Mouse (Mus musculus) MEL (cell line): ENCODE results near the gene Gjc1. TPM values are rescaled to one million over a fixed set of nuclear protein-coding genes. Genes with fewer than 3 reads are reported as not detected.

ENCODE experiments used
- DNase-seq: peaks from one replicate; pipeline ENCODE4 v3.0.0; 2011; ENCODE audit warnings: low read depth, low spot score
- H3K27ac ChIP-seq: 2 replicates; pipeline ENCODE4 v1.5.1; 2012; ENCODE audit warnings: low read depth, mild to moderate bottlenecking, control low read depth, low read length, moderate library complexity; ENCODE audit not compliant: control insufficient read depth
- H3K27me3 ChIP-seq, 2 experiments: fragments of 150-350 bp in 1 of 2; sonication (generic) in 1 of 2; 2 replicates each; pipeline ENCODE4 v1.6.1; 2012; ENCODE audit warnings: low read length in 2 of 2, mild to moderate bottlenecking in 2 of 2, improper control_type of control experiment in 1 of 2, moderate library complexity in 1 of 2; ENCODE audit not compliant: insufficient read depth in 2 of 2, control insufficient read depth in 1 of 2
- H3K36me3 ChIP-seq, 2 experiments: 2 replicates each; pipeline ENCODE4 v1.6.1; 2012 to 2014; ENCODE audit warnings: low read length in 2 of 2, improper control_type of control experiment in 1 of 2, inconsistent platforms in 1 of 2, mild to moderate bottlenecking in 1 of 2; ENCODE audit not compliant: insufficient read depth in 2 of 2, control insufficient read depth in 1 of 2
- H3K4me1 ChIP-seq, 2 experiments: fragments of 150-350 bp in 1 of 2; sonication (generic) in 1 of 2; 2 replicates each; pipeline ENCODE4 v1.6.1; 2012; ENCODE audit warnings: low read length in 2 of 2, improper control_type of control experiment in 1 of 2, mild to moderate bottlenecking in 1 of 2; ENCODE audit not compliant: insufficient read depth in 2 of 2, control insufficient read depth in 1 of 2
- H3K4me3 ChIP-seq, 2 experiments: fragments of 150-350 bp in 1 of 2; sonication (generic) in 1 of 2; 2 replicates each; pipeline ENCODE4 v1.5.1; 2012; ENCODE audit warnings: low read depth in 2 of 2, low read length in 2 of 2, mild to moderate bottlenecking in 2 of 2, moderate library complexity in 2 of 2, control low read depth in 1 of 2, improper control_type of control experiment in 1 of 2; ENCODE audit not compliant: control insufficient read depth in 1 of 2, insufficient read depth in 1 of 2
- H3K79me2 ChIP-seq: 2 replicates; pipeline ENCODE4 v1.6.1; 2012; ENCODE audit warnings: mild to moderate bottlenecking, low read length, moderate library complexity; ENCODE audit not compliant: control insufficient read depth, poor library complexity, insufficient read depth
- H3K9ac ChIP-seq: 2 replicates; pipeline ENCODE4 v1.6.1; 2012; ENCODE audit warnings: low read depth, mild to moderate bottlenecking, control low read depth, low read length, moderate library complexity; ENCODE audit not compliant: control insufficient read depth, poor library complexity, severe bottlenecking
- H3K9me3 ChIP-seq: fragments of 150-350 bp; sonication (generic); replicated peaks from 2 replicates; pipeline ENCODE4 v1.6.1; 2012; ENCODE audit warnings: mild to moderate bottlenecking, low read length, improper control_type of control experiment, moderate library complexity; ENCODE audit not compliant: insufficient read depth
- BHLHE40 ChIP-seq: IDR thresholded peaks from 2 replicates; pipeline ENCODE4 v1.6.1; 2012; ENCODE audit warnings: low read depth, mild to moderate bottlenecking, inconsistent platforms, low read length, improper control_type of control experiment, borderline replicate concordance
- CHD1 ChIP-seq: IDR thresholded peaks from 2 replicates; pipeline ENCODE4 v1.6.1; 2012; ENCODE audit warnings: low read depth, mild to moderate bottlenecking, inconsistent platforms, low read length, improper control_type of control experiment
- E2F4 ChIP-seq: IDR thresholded peaks from 2 replicates; pipeline ENCODE4 v1.6.1; 2011; ENCODE audit warnings: low read depth, low read length, improper control_type of control experiment, borderline replicate concordance
- MAX ChIP-seq: IDR thresholded peaks from 2 replicates; pipeline ENCODE4 v1.6.1; 2011; ENCODE audit warnings: low read length, improper control_type of control experiment
- MAZ ChIP-seq: IDR thresholded peaks from 2 replicates; pipeline ENCODE4 v1.6.1; 2012; ENCODE audit warnings: low read depth, mild to moderate bottlenecking, inconsistent platforms, low read length, improper control_type of control experiment
- MYC ChIP-seq: IDR thresholded peaks from 2 replicates; pipeline ENCODE4 v1.6.1; 2011; ENCODE audit warnings: low read depth, mild to moderate bottlenecking, low read length, improper control_type of control experiment, moderate library complexity
- NELFE ChIP-seq: IDR thresholded peaks from 2 replicates; pipeline ENCODE4 v1.6.1; 2011; ENCODE audit warnings: low read depth, low read length, improper control_type of control experiment
- POLR2AphosphoS5 ChIP-seq: IDR thresholded peaks from 2 replicates; pipeline ENCODE4 v1.6.1; 2012; ENCODE audit warnings: low read depth, borderline replicate concordance, mild to moderate bottlenecking, inconsistent platforms, low read length, moderate library complexity, mixed read lengths
- RAD21 ChIP-seq: IDR thresholded peaks from 2 replicates; pipeline ENCODE4 v1.6.1; 2011; ENCODE audit warnings: mild to moderate bottlenecking, low read depth, low read length, improper control_type of control experiment
- TAL1 ChIP-seq: IDR thresholded peaks from 2 replicates; pipeline ENCODE4 v1.6.1; 2012; ENCODE audit warnings: mild to moderate bottlenecking, inconsistent platforms, low read length, moderate library complexity, mixed read lengths
- USF2 ChIP-seq, 2 experiments: IDR thresholded peaks; 2 replicates each; pipeline ENCODE4 v1.6.1; 2011 to 2012; ENCODE audit warnings: improper control_type of control experiment in 2 of 2, low read length in 2 of 2, borderline replicate concordance in 1 of 2, inconsistent platforms in 1 of 2, low read depth in 1 of 2, mild to moderate bottlenecking in 1 of 2; ENCODE audit not compliant: insufficient read depth in 1 of 2
- ZKSCAN1 ChIP-seq: IDR thresholded peaks from 2 replicates; pipeline ENCODE4 v1.6.1; 2012; ENCODE audit warnings: low read depth, mild to moderate bottlenecking, inconsistent platforms, low read length, improper control_type of control experiment, moderate library complexity
- ZMIZ1 ChIP-seq: IDR thresholded peaks from 2 replicates; pipeline ENCODE4 v1.6.1; 2012; ENCODE audit warnings: low read depth, mild to moderate bottlenecking, inconsistent platforms, low read length, improper control_type of control experiment, moderate library complexity
- polyA plus RNA-seq, 2 experiments: library from polyadenylated mRNA; stranded (reverse) in 1 of 2; unstranded in 1 of 2; fragments of >175 nt in 1 of 2; fragments of >200 nt in 1 of 2; gene quantifications; 2 replicates each; pipeline versions ENCODE4 v1.2.1 to v1.2.4; 2012; ENCODE audit warnings: low replicate concordance in 2 of 2, low read depth in 1 of 2; ENCODE audit not compliant: insufficient read length in 2 of 2, insufficient read depth in 1 of 2, missing spikeins in 1 of 2
- total RNA-seq: library from RNA; depleted of rRNA; stranded (reverse); fragments of 300-350 nt; gene quantifications from 2 replicates; pipeline ENCODE4 v1.2.3, GENCODE M21; 2012

Gene Gjc1
- total and polyA plus RNA-seq, 3 experiments, result not detected

GRCm38 (mm10) chr11:102763009-102763767 lies 56.3 kb downstream of the Gjc1 start:
- no peaks in the 10 kb centered on the region for H3K9me3 ChIP-seq
- no peak overlapping the region for H3K9ac ChIP-seq
- peaks cover 0 to 1% of the 10 kb centered on the region in 2 experiments; a peak in 2 of 4 replicates for H3K27me3 ChIP-seq
- no peak for DNase-seq
- no peaks in the 10 kb centered on the region for H3K36me3 ChIP-seq
- H3K27ac ChIP-seq, result no peak overlapping the region
- TF ChIP-seq ZKSCAN1 (no peak), MAZ (no peak)
- TF ChIP-seq, all 39 proteins: peak for 0
- H3K4me1 ChIP-seq, result no peaks in the 10 kb centered on the region
- H3K4me3 ChIP-seq, result no peak overlapping the region
- no peaks in the 10 kb centered on the region for H3K79me2 ChIP-seq

- no peak overlapping the region for H3K9ac ChIP-seq
- no peak overlapping the region for H3K4me3 ChIP-seq
- no peak overlapping the region for H3K27ac ChIP-seq
- H3K36me3 ChIP-seq, result no peaks in the 10 kb centered on the region
- H3K27me3 ChIP-seq, result peaks cover 0 to 1% of the 10 kb centered on the region in 2 experiments; a peak in 3 of 4 replicates
- no peak for DNase-seq
- H3K4me1 ChIP-seq, result no peaks in the 10 kb centered on the region
- TF ChIP-seq MYC, result no peak
- TF ChIP-seq USF2 (IDR thresholded peaks at IDR 0.05; ENCODE audit: borderline replicate concordance in 1 of 2, insufficient read depth in 1 of 2, low read depth in 1 of 2, low read length in 2 of 2), result no peak
- TF ChIP-seq CHD1, result no peak
- no peak for TF ChIP-seq MAX
- no peak for TF ChIP-seq BHLHE40
- TF ChIP-seq TAL1, result no peak
- TF ChIP-seq ZMIZ1, result no peak
- no peak for TF ChIP-seq E2F4
- no peak for TF ChIP-seq RAD21
- TF ChIP-seq POLR2AphosphoS5, result no peak
- TF ChIP-seq NELFE, result no peak
- no peaks in the 10 kb centered on the region for H3K9me3 ChIP-seq
- no peaks in the 10 kb centered on the region for H3K79me2 ChIP-seq
These were observed 57.3 kb downstream of the Gjc1 start for GRCm38 (mm10) chr11:102762248-102762647.
